Comparison of ENCODE assay signal across 23 mouse cellular contexts in the genomic region with DNA sequence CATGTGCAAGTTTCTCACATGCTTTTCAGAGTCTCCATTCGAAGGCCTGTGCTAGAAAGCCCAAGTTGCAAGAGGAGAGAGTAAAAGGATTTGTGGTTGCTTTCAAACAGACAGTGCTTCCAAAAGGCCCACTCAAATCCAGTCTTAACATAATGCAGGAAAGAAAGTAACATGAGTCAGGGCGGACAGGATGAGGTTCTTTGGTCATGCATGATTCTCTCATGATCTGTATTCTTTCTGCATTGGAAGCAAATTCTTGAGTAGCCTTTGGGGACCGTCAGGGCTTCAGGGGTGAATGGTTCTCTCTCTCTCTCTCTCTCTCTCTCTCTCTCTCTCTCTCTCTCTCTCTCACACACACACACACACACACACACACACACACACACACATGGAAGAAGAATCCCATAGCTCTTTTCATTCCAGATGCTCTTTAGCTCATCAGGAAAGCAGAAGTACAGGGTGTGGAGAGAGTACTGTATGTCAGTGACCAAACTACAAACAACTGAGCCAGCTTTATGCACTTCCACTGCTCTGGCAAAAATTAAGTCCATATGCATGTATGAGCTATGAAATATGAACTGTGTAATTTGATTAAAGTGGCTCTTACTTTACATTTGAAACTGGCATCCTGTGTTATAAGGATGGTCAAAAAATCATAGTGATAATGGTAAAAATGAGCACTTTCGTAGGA. TPM values are rescaled to one million over a fixed set of nuclear protein-coding genes. Genes with fewer than 3 reads are reported as not detected.
A peak's percentile ranks its signal among the peaks of the same experiment; 100 is the strongest.
DNase-seq lines count a peak whose midpoint lies in the region; ATAC-seq and TF ChIP-seq lines count a peak whose summit lies in the region.
"Had no signal": no experiment of that assay in that cellular context is flagged by ENCODE, and none has a peak within 500 bp of the region (broad histone marks: within the 10 kb centered on the region; RNA-seq: fewer than 3 reads in every experiment).

No protein-coding gene starts in this region.

- peak overlapping the region; percentile 29; the same call in 1 of the 2 replicates for H3K27ac ChIP-seq in heart, embryonic 13.5 days (replicated peaks)
- 0 out of 2 replicates have a peak overlapping the region, but pooled peaks have one; percentile 13 for H3K27ac ChIP-seq in intestine, embryonic 15.5 days
- H3K27ac ChIP-seq in intestine, embryonic 16.5 days (ENCODE audit: low read length) = no peak overlapping the region
- H3K27ac ChIP-seq in embryonic facial prominence, embryonic 12.5 days = peak overlapping the region; percentile 78
- peak overlapping the region; percentile 82 for H3K27ac ChIP-seq in embryonic fibroblast, embryonic 13.5 days (ENCODE audit: insufficient read depth, low read length)
- no peak overlapping the region for H3K27ac ChIP-seq in forebrain, embryonic 12.5 days
- H3K27ac ChIP-seq: forebrain, embryonic 15.5 days; hindbrain, embryonic 15.5 days; kidney, postnatal 0 days; limb, embryonic 13.5 days; liver, embryonic 13.5 days; midbrain, embryonic 12.5 days; neural tube, embryonic 15.5 days had no signal

- intact Hi-C loops in heart, postnatal 14 days (cut with DNase I) = no loop called here

- 86% methylated on average over 4 of the region's 4 CpGs for WGBS in heart, embryonic 13.5 days
- WGBS in intestine, embryonic 15.5 days = 76% methylated on average over 4 of the region's 4 CpGs
- 84% methylated on average over 4 of the region's 4 CpGs for WGBS in intestine, embryonic 16.5 days
- WGBS in embryonic facial prominence, embryonic 12.5 days = 55% methylated on average over 4 of the region's 4 CpGs
- WGBS in forebrain, embryonic 12.5 days = 73% methylated on average over 4 of the region's 4 CpGs

- peaks cover 44% of the 10 kb centered on the region for H3K4me1 ChIP-seq in heart, embryonic 13.5 days
- peaks cover 9% of the 10 kb centered on the region for H3K4me1 ChIP-seq in intestine, embryonic 15.5 days (replicated peaks)
- H3K4me1 ChIP-seq in intestine, embryonic 16.5 days (ENCODE audit: control insufficient read depth, insufficient read depth, low read length) = no peaks in the 10 kb centered on the region
- peaks cover 16% of the 10 kb centered on the region; the same call in 1 of the 2 replicates for H3K4me1 ChIP-seq in embryonic facial prominence, embryonic 12.5 days
- peaks cover 14% of the 10 kb centered on the region for H3K4me1 ChIP-seq in embryonic fibroblast, embryonic 13.5 days (ENCODE audit: control insufficient read depth, insufficient read depth, low read length)
- H3K4me1 ChIP-seq in forebrain, embryonic 12.5 days = no peaks in the 10 kb centered on the region
- H3K4me1 ChIP-seq: forebrain, embryonic 15.5 days; hindbrain, embryonic 15.5 days; midbrain, embryonic 12.5 days; neural tube, embryonic 15.5 days had no signal

- no peaks in the 10 kb centered on the region for H3K36me3 ChIP-seq in heart, embryonic 13.5 days
- H3K36me3 ChIP-seq in intestine, embryonic 15.5 days = no peaks in the 10 kb centered on the region
- H3K36me3 ChIP-seq in intestine, embryonic 16.5 days (ENCODE audit: control insufficient read depth, insufficient read depth, low read length) = no peaks in the 10 kb centered on the region
- no peaks in the 10 kb centered on the region for H3K36me3 ChIP-seq in embryonic facial prominence, embryonic 12.5 days
- H3K36me3 ChIP-seq in forebrain, embryonic 12.5 days (replicated peaks) = no peaks in the 10 kb centered on the region
- H3K36me3 ChIP-seq: forebrain, embryonic 15.5 days; hindbrain, embryonic 15.5 days; limb, embryonic 13.5 days; liver, embryonic 13.5 days; midbrain, embryonic 12.5 days; neural tube, embryonic 15.5 days had no signal

- no peak overlapping the region for H3K4me2 ChIP-seq in heart, embryonic 13.5 days
- no peak overlapping the region for H3K4me2 ChIP-seq in intestine, embryonic 15.5 days (replicated peaks)
- no peak overlapping the region for H3K4me2 ChIP-seq in intestine, embryonic 16.5 days (ENCODE audit: low read depth, low read length)
- H3K4me2 ChIP-seq in embryonic facial prominence, embryonic 12.5 days (replicated peaks) = no peak overlapping the region
- no peak overlapping the region for H3K4me2 ChIP-seq in forebrain, embryonic 12.5 days
- H3K4me2 ChIP-seq: forebrain, embryonic 15.5 days; hindbrain, embryonic 15.5 days; limb, embryonic 13.5 days; liver, embryonic 13.5 days; lung, embryonic 14.5 days; midbrain, embryonic 12.5 days; neural tube, embryonic 15.5 days had no signal

- DNase-seq in heart, postnatal 14 days = no peak
- DNase-seq: adrenal gland, postnatal 14 days; cerebellum, adult 2 months; cerebellum, postnatal 36 days; gastrocnemius, postnatal 10 days; kidney, adult 11 months; layer of hippocampus, adult 9-11 months; liver, embryonic 13.5 days; lung, embryonic 14.5 days; thymus, adult 18-20 months; thymus, postnatal 4 days had no signal

- H3K27me3 ChIP-seq in heart, embryonic 13.5 days (replicated peaks) = no peaks in the 10 kb centered on the region
- H3K27me3 ChIP-seq in intestine, embryonic 15.5 days (replicated peaks) = no peaks in the 10 kb centered on the region
- H3K27me3 ChIP-seq in intestine, embryonic 16.5 days (replicated peaks; ENCODE audit: control insufficient read depth, insufficient read depth, low read length) = no peaks in the 10 kb centered on the region
- no peaks in the 10 kb centered on the region for H3K27me3 ChIP-seq in embryonic facial prominence, embryonic 12.5 days
- H3K27me3 ChIP-seq in forebrain, embryonic 12.5 days = no peaks in the 10 kb centered on the region
- H3K27me3 ChIP-seq: hindbrain, embryonic 15.5 days; limb, embryonic 13.5 days; liver, embryonic 13.5 days; midbrain, embryonic 12.5 days; neural tube, embryonic 15.5 days had no signal

- no peak for ATAC-seq in heart, embryonic 13.5 days (ENCODE audit: extremely low read depth, insufficient number of reproducible peaks, low FRiP score, low TSS enrichment)
- ATAC-seq in intestine, embryonic 15.5 days = no peak
- ATAC-seq in intestine, embryonic 16.5 days = no peak
- no peak for ATAC-seq in embryonic facial prominence, embryonic 12.5 days (ENCODE audit: insufficient number of reproducible peaks, insufficient read depth, low FRiP score, low TSS enrichment)
- ATAC-seq in forebrain, embryonic 12.5 days (ENCODE audit: low FRiP score) = no peak
- ATAC-seq: forebrain, embryonic 15.5 days had no signal

- TF ChIP-seq CTCF in embryonic fibroblast, embryonic 13.5 days (IDR thresholded peaks at IDR 0.05; ENCODE audit: borderline replicate concordance, insufficient read depth, low read length) = no peak

- TF ChIP-seq POLR2A in embryonic fibroblast, embryonic 13.5 days (IDR thresholded peaks at IDR 0.05; ENCODE audit: low read depth, low read length) = no peak

- H3K9ac ChIP-seq in heart, embryonic 13.5 days = no peak overlapping the region
- no peak overlapping the region for H3K9ac ChIP-seq in intestine, embryonic 15.5 days
- no peak overlapping the region for H3K9ac ChIP-seq in intestine, embryonic 16.5 days (ENCODE audit: low read depth, low read length)
- H3K9ac ChIP-seq in embryonic facial prominence, embryonic 12.5 days = no peak overlapping the region
- no peak overlapping the region for H3K9ac ChIP-seq in forebrain, embryonic 12.5 days
- H3K9ac ChIP-seq: forebrain, embryonic 15.5 days; hindbrain, embryonic 15.5 days; limb, embryonic 13.5 days; liver, embryonic 13.5 days; lung, embryonic 14.5 days; midbrain, embryonic 12.5 days; neural tube, embryonic 15.5 days had no signal

- H3K4me3 ChIP-seq in heart, embryonic 13.5 days = no peak overlapping the region
- no peak overlapping the region for H3K4me3 ChIP-seq in intestine, embryonic 15.5 days (replicated peaks)
- H3K4me3 ChIP-seq in intestine, embryonic 16.5 days (ENCODE audit: low read length) = no peak overlapping the region
- H3K4me3 ChIP-seq in embryonic facial prominence, embryonic 12.5 days = no peak overlapping the region
- H3K4me3 ChIP-seq in embryonic fibroblast, embryonic 13.5 days (ENCODE audit: insufficient read depth, low read length) = no peak overlapping the region
- no peak overlapping the region for H3K4me3 ChIP-seq in forebrain, embryonic 12.5 days (replicated peaks)
- H3K4me3 ChIP-seq: forebrain, embryonic 15.5 days; hindbrain, embryonic 15.5 days; limb, embryonic 13.5 days; liver, embryonic 13.5 days; midbrain, embryonic 12.5 days; neural tube, embryonic 15.5 days had no signal

- H3K9me3 ChIP-seq in heart, embryonic 13.5 days = no peaks in the 10 kb centered on the region
- no peaks in the 10 kb centered on the region for H3K9me3 ChIP-seq in intestine, embryonic 15.5 days
- H3K9me3 ChIP-seq in intestine, embryonic 16.5 days (ENCODE audit: control insufficient read depth, low read length) = no peaks in the 10 kb centered on the region
- H3K9me3 ChIP-seq in embryonic facial prominence, embryonic 12.5 days = no peaks in the 10 kb centered on the region
- H3K9me3 ChIP-seq in forebrain, embryonic 12.5 days = no peaks in the 10 kb centered on the region
- H3K9me3 ChIP-seq: forebrain, embryonic 15.5 days; hindbrain, embryonic 15.5 days; limb, embryonic 13.5 days; liver, embryonic 13.5 days; midbrain, embryonic 12.5 days; neural tube, embryonic 15.5 days had no signal

RNA-seq across cellular contexts. Expression of a gene that starts 25.1 kb away (rescaled TPM):
- 30.9 and 32.8 TPM in 2 replicates for polyA plus RNA-seq in heart, embryonic 13.5 days (2015; fragmentation: Nextera tagmentation; extraction: Ambion mirVana)
- total RNA-seq in heart, postnatal 14 days (2021) = 100 to 1,000 TPM; 103 to 126 TPM
- 24.2 and 25.0 TPM in 2 replicates for polyA plus RNA-seq in intestine, embryonic 15.5 days (2015; fragmentation: Nextera tagmentation; extraction: Ambion mirVana)
- 31.6 and 42.0 TPM in 2 replicates for polyA plus RNA-seq in intestine, embryonic 16.5 days (2015; fragmentation: Nextera tagmentation; extraction: Ambion mirVana)
- 8.1 and 10.8 TPM in 2 replicates for polyA plus RNA-seq in embryonic facial prominence, embryonic 12.5 days (2016; fragmentation: Nextera tagmentation; extraction: Ambion mirVana)
- polyA plus RNA-seq in embryonic fibroblast, embryonic 13.5 days (2011; ENCODE audit: insufficient read length, low read depth, missing spikeins) = 73.4 and 86.8 TPM in 2 replicates
- 9.8 and 10.8 TPM in 2 replicates for polyA plus RNA-seq in forebrain, embryonic 12.5 days (2016; fragmentation: Nextera tagmentation; extraction: Ambion mirVana)

Comparison
In these comparisons a context has a peak if more than half of its experiments do, and no peak if none do; other contexts are left out.
1. H3K27ac ChIP-seq: peak in heart, embryonic 13.5 days (single experiment), intestine, embryonic 15.5 days (single experiment), embryonic facial prominence, embryonic 12.5 days (single experiment) and embryonic fibroblast, embryonic 13.5 days (single experiment); none in intestine, embryonic 16.5 days (single experiment) and forebrain, embryonic 12.5 days (single experiment).